Mouse (Mus musculus) spleen, postnatal 14 days (tissue): ENCODE data around the gene Npepps.
A peak's percentile ranks its signal among the peaks of the same experiment; 100 is the strongest.
"Not testable (repeated sequence)": the region's sequence is repeated elsewhere in the genome, so short reads cannot be mapped to it uniquely, and the experiment has no call there.

ENCODE experiments used
- DNase-seq, 2 experiments: peaks; one replicate each; pipeline ENCODE4 v3.0.0; 2021 to 2022; ENCODE audit warnings: low spot score in 2 of 2

The Npepps gene

GRCm38 (mm10) chr11:97241321-97241720 lies 39.1 kb downstream of the Npepps start:
- no peak for DNase-seq

- DNase-seq, result no peak
These were observed 42.5 kb downstream of the Npepps start for GRCm38 (mm10) chr11:97237976-97238375.

GRCm38 (mm10) chr11:97232436-97232835 lies 48.0 kb downstream of the Npepps start:
- no peak for DNase-seq

GRCm38 (mm10) chr11:97229396-97229795 lies 51.0 kb downstream of the Npepps start:
- no peak for DNase-seq

- DNase-seq, result no peak
These were observed 51.5 kb downstream of the Npepps start for GRCm38 (mm10) chr11:97228985-97229384.

- DNase-seq, result no peak
These were observed 54.3 kb downstream of the Npepps start for GRCm38 (mm10) chr11:97226131-97226530.

GRCm38 (mm10) chr11:97223485-97223884 lies 57.0 kb downstream of the Npepps start:
- no peak for DNase-seq

GRCm38 (mm10) chr11:97221611-97222010 lies 58.8 kb downstream of the Npepps start:
- no peak for DNase-seq

- DNase-seq, result no peak
These were observed 60.2 kb downstream of the Npepps start for GRCm38 (mm10) chr11:97220211-97220610.

- DNase-seq, result no peak
These were observed 66.0 kb downstream of the Npepps start for GRCm38 (mm10) chr11:97214411-97214810.

GRCm38 (mm10) chr11:97210728-97211400 lies 69.6 kb downstream of the Npepps start:
- DNase-seq, result no peak

- no peak for DNase-seq
These were observed 73.4 kb downstream of the Npepps start for GRCm38 (mm10) chr11:97207011-97207422.

GRCm38 (mm10) chr11:97199519-97199918 lies 80.9 kb downstream of the Npepps start:
- DNase-seq, result no peak

- DNase-seq, result peak; percentile 49 to 63
These were observed 81.8 kb downstream of the Npepps start for GRCm38 (mm10) chr11:97198601-97199000.

- no peak for DNase-seq
These were observed 83.4 kb downstream of the Npepps start for GRCm38 (mm10) chr11:97197021-97197420.

- DNase-seq, result no peak
These were observed 83.9 kb downstream of the Npepps start for GRCm38 (mm10) chr11:97196541-97196940.

GRCm38 (mm10) chr11:97192621-97192951 lies 87.9 kb downstream of the Npepps start:
- no peak for DNase-seq

- no peak for DNase-seq
These were observed 88.4 kb downstream of the Npepps start for GRCm38 (mm10) chr11:97191915-97192620.

- no peak for DNase-seq
These were observed 89.4 kb downstream of the Npepps start for GRCm38 (mm10) chr11:97190992-97191391.

- not testable (repeated sequence) for DNase-seq
These were observed 90.8 kb downstream of the Npepps start for GRCm38 (mm10) chr11:97189645-97190044.

- DNase-seq, result no peak
These were observed 91.2 kb downstream of the Npepps start for GRCm38 (mm10) chr11:97189231-97189630.

- DNase-seq, result no peak
These were observed 91.8 kb downstream of the Npepps start for GRCm38 (mm10) chr11:97188643-97188955.

GRCm38 (mm10) chr11:97187764-97188642 lies 92.4 kb downstream of the Npepps start, which contains the start of gene Kpnb1:
Kpnb1 (minus strand) TSS chr11:97187881.
- peak; percentile 96 to 98 for DNase-seq
